In the genomic region with DNA sequence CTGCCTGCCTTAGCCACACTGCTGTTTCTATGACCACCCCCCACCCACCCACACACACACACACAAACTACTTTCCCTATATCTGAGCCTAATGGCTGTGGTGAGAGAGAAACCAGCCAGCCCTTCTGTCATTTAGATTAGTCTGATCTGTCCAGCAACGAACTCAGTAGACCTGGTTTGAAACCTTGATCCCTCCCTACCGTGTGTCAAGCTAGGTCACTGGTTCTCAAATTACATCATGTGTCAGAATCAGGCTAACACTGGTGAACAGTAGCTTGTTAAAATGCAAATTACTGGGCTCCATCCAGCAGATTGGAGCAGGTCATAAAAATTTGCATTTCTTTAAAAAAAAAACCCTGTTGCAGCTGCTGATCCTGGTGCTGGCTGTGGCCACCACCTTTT, we compare ENCODE assay signal across 17 mouse cellular contexts. TPM values are rescaled to one million over a fixed set of nuclear protein-coding genes. Genes with fewer than 3 reads are reported as not detected.
DNase-seq lines count a peak whose midpoint lies in the region; ATAC-seq and TF ChIP-seq lines count a peak whose summit lies in the region.
"Had no signal": no experiment of that assay in that cellular context is flagged by ENCODE, and none has a peak within 500 bp of the region (broad histone marks: within the 10 kb centered on the region; RNA-seq: fewer than 3 reads in every experiment).

No protein-coding gene starts in this region.

- H3K4me3 ChIP-seq in hindbrain, embryonic 13.5 days, result no peak overlapping the region
- no peak overlapping the region for H3K4me3 ChIP-seq in hindbrain, postnatal 0 days (ENCODE audit: low read length)
- H3K4me3 ChIP-seq in midbrain, embryonic 13.5 days (replicated peaks), result no peak overlapping the region
- no peak overlapping the region for H3K4me3 ChIP-seq in midbrain, embryonic 16.5 days (ENCODE audit: low read depth, low read length)
- no peak overlapping the region for H3K4me3 ChIP-seq in forebrain, embryonic 11.5 days (ENCODE audit: low read depth, low read length)
- no peak overlapping the region for H3K4me3 ChIP-seq in thymus, adult 2 months (ENCODE audit: control insufficient read depth, insufficient read depth, low read length)
- H3K4me3 ChIP-seq: heart, adult 2 months; neural tube, embryonic 15.5 days had no signal

- H3K27ac ChIP-seq in hindbrain, embryonic 13.5 days, result peak overlapping the region; percentile 13; the same call in 1 of the 2 replicates
- H3K27ac ChIP-seq in hindbrain, postnatal 0 days, result no peak overlapping the region
- no peak overlapping the region for H3K27ac ChIP-seq in midbrain, embryonic 13.5 days
- H3K27ac ChIP-seq in midbrain, embryonic 16.5 days (ENCODE audit: low read length), result no peak overlapping the region
- no peak overlapping the region for H3K27ac ChIP-seq in forebrain, embryonic 11.5 days (ENCODE audit: low read depth, low read length)
- H3K27ac ChIP-seq in thymus, adult 2 months (ENCODE audit: control insufficient read depth, insufficient read depth, low read length), result no peak overlapping the region
- H3K27ac ChIP-seq: heart, adult 2 months; liver, embryonic 14.5 days; neural tube, embryonic 15.5 days had no signal

- 6% methylated on average over 2 of the region's 2 CpGs for WGBS in hindbrain, embryonic 13.5 days
- 5% methylated on average over 2 of the region's 2 CpGs for WGBS in hindbrain, postnatal 0 days
- WGBS in midbrain, embryonic 13.5 days, result 4% methylated on average over 2 of the region's 2 CpGs
- WGBS in midbrain, embryonic 16.5 days, result 5% methylated on average over 2 of the region's 2 CpGs
- 3% methylated on average over 2 of the region's 2 CpGs for WGBS in forebrain, embryonic 11.5 days
- 15% methylated on average over 2 of the region's 2 CpGs for WGBS in thymus, adult 2 months

- no peak for TF ChIP-seq CTCF in hindbrain, postnatal 0 days (IDR thresholded peaks at IDR 0.05; ENCODE audit: low read depth)
- no peak for TF ChIP-seq CTCF in thymus, adult 2 months (IDR thresholded peaks at IDR 0.05; ENCODE audit: borderline replicate concordance, control insufficient read depth, extremely low read depth, insufficient read depth, low read length, poor library complexity)

- ATAC-seq in hindbrain, embryonic 13.5 days (ENCODE audit: low FRiP score), result no peak
- no peak for ATAC-seq in hindbrain, postnatal 0 days
- ATAC-seq in midbrain, embryonic 13.5 days, result 0 out of 2 replicates have a peak, but pooled peaks have one; percentile 24
- no peak for ATAC-seq in midbrain, embryonic 16.5 days
- 0 out of 2 replicates have a peak, but pooled peaks have one; percentile 49 for ATAC-seq in forebrain, embryonic 11.5 days (replicated peaks; ENCODE audit: low FRiP score)
- ATAC-seq: intestine, embryonic 16.5 days had no signal

- peaks cover 32% of the 10 kb centered on the region for H3K4me1 ChIP-seq in hindbrain, embryonic 13.5 days (replicated peaks)
- H3K4me1 ChIP-seq in hindbrain, postnatal 0 days (ENCODE audit: insufficient read depth, low read length), result no peaks in the 10 kb centered on the region
- peaks cover 23% of the 10 kb centered on the region for H3K4me1 ChIP-seq in midbrain, embryonic 13.5 days (replicated peaks)
- no peaks in the 10 kb centered on the region for H3K4me1 ChIP-seq in midbrain, embryonic 16.5 days (ENCODE audit: control insufficient read depth, insufficient read depth, low read length)
- peaks cover 5% of the 10 kb centered on the region; the same call in 1 of the 2 replicates for H3K4me1 ChIP-seq in forebrain, embryonic 11.5 days (replicated peaks; ENCODE audit: control insufficient read depth, insufficient read depth, low read length)
- H3K4me1 ChIP-seq in thymus, adult 2 months (replicated peaks; ENCODE audit: control insufficient read depth, insufficient read depth, low read length), result no peaks in the 10 kb centered on the region

- TF ChIP-seq POLR2A in thymus, adult 2 months (IDR thresholded peaks at IDR 0.05; ENCODE audit: control insufficient read depth, extremely low read depth, insufficient read depth, low read length, poor library complexity), result no peak

- H3K9me3 ChIP-seq in hindbrain, embryonic 13.5 days, result no peaks in the 10 kb centered on the region
- no peaks in the 10 kb centered on the region for H3K9me3 ChIP-seq in hindbrain, postnatal 0 days (ENCODE audit: low read length)
- H3K9me3 ChIP-seq in midbrain, embryonic 13.5 days, result no peaks in the 10 kb centered on the region
- no peaks in the 10 kb centered on the region for H3K9me3 ChIP-seq in midbrain, embryonic 16.5 days (replicated peaks; ENCODE audit: control insufficient read depth, low read length, poor library complexity, severe bottlenecking)
- no peaks in the 10 kb centered on the region for H3K9me3 ChIP-seq in forebrain, embryonic 11.5 days (ENCODE audit: control insufficient read depth, low read length)
- H3K9me3 ChIP-seq: neural tube, embryonic 15.5 days had no signal

- H3K36me3 ChIP-seq in hindbrain, embryonic 13.5 days, result no peaks in the 10 kb centered on the region
- H3K36me3 ChIP-seq in hindbrain, postnatal 0 days (ENCODE audit: insufficient read depth, low read length), result no peaks in the 10 kb centered on the region
- no peaks in the 10 kb centered on the region for H3K36me3 ChIP-seq in midbrain, embryonic 13.5 days
- no peaks in the 10 kb centered on the region for H3K36me3 ChIP-seq in midbrain, embryonic 16.5 days (ENCODE audit: control insufficient read depth, insufficient read depth, low read length)
- no peaks in the 10 kb centered on the region for H3K36me3 ChIP-seq in forebrain, embryonic 11.5 days (ENCODE audit: control insufficient read depth, insufficient read depth, low read length)
- H3K36me3 ChIP-seq in thymus, adult 2 months (ENCODE audit: control insufficient read depth, insufficient read depth, low read length), result no peaks in the 10 kb centered on the region
- H3K36me3 ChIP-seq: neural tube, embryonic 15.5 days had no signal

- DNase-seq in hindbrain, postnatal 0 days (ENCODE audit: low spot score), result no peak
- DNase-seq in forebrain, embryonic 11.5 days (ENCODE audit: low spot score), result no peak
- no peak for DNase-seq in frontal cortex, adult 2 months (ENCODE audit: extremely low spot score in 1 of 2, low spot score in 1 of 2)
- no peak for DNase-seq in ovary, postnatal 10 days (ENCODE audit: low spot score)
- no peak for DNase-seq in thymus, adult 2 months
- DNase-seq: cerebellum, adult 2 months; heart, adult 2 months; left cerebral cortex, postnatal 4 days; lung, postnatal 10 days had no signal

- no peak overlapping the region for H3K4me2 ChIP-seq in hindbrain, embryonic 13.5 days
- no peak overlapping the region for H3K4me2 ChIP-seq in hindbrain, postnatal 0 days (ENCODE audit: low read depth, low read length)
- H3K4me2 ChIP-seq in midbrain, embryonic 13.5 days (replicated peaks), result no peak overlapping the region
- no peak overlapping the region for H3K4me2 ChIP-seq in midbrain, embryonic 16.5 days (ENCODE audit: low read length)
- no peak overlapping the region for H3K4me2 ChIP-seq in forebrain, embryonic 11.5 days (ENCODE audit: low read depth, low read length, severe bottlenecking)
- H3K4me2 ChIP-seq: neural tube, embryonic 15.5 days had no signal

- no peaks in the 10 kb centered on the region for H3K27me3 ChIP-seq in hindbrain, embryonic 13.5 days
- no peaks in the 10 kb centered on the region for H3K27me3 ChIP-seq in hindbrain, postnatal 0 days (ENCODE audit: insufficient read depth, low read length)
- H3K27me3 ChIP-seq in midbrain, embryonic 13.5 days, result no peaks in the 10 kb centered on the region
- no peaks in the 10 kb centered on the region for H3K27me3 ChIP-seq in midbrain, embryonic 16.5 days (ENCODE audit: control insufficient read depth, insufficient read depth, low read depth, low read length)
- no peaks in the 10 kb centered on the region for H3K27me3 ChIP-seq in forebrain, embryonic 11.5 days (ENCODE audit: control insufficient read depth, insufficient read depth, low read length)
- H3K27me3 ChIP-seq in thymus, adult 2 months (ENCODE audit: control insufficient read depth, insufficient read depth, low read length), result no peaks in the 10 kb centered on the region
- H3K27me3 ChIP-seq: neural tube, embryonic 15.5 days had no signal

- no peak overlapping the region for H3K9ac ChIP-seq in hindbrain, embryonic 13.5 days
- no peak overlapping the region for H3K9ac ChIP-seq in hindbrain, postnatal 0 days (replicated peaks; ENCODE audit: low read length)
- no peak overlapping the region for H3K9ac ChIP-seq in midbrain, embryonic 13.5 days (replicated peaks)
- no peak overlapping the region for H3K9ac ChIP-seq in midbrain, embryonic 16.5 days (ENCODE audit: low read depth, low read length)
- H3K9ac ChIP-seq in forebrain, embryonic 11.5 days (ENCODE audit: low read length), result no peak overlapping the region
- H3K9ac ChIP-seq: liver, embryonic 14.5 days; neural tube, embryonic 15.5 days had no signal

RNA-seq across cellular contexts. Expression of a gene that starts 43.3 kb away (rescaled TPM):
- polyA plus RNA-seq in hindbrain, embryonic 13.5 days (2015; fragmentation: Nextera tagmentation; extraction: Ambion mirVana), result 16.9 and 21.6 TPM in 2 replicates
- 318 and 326 TPM in 2 replicates for total RNA-seq in hindbrain, postnatal 0 days (2014; rRNA removed)
- 46.4 TPM in 2 replicates for polyA plus RNA-seq in hindbrain, postnatal 0 days (2015; fragmentation: Nextera tagmentation; extraction: Ambion mirVana)
- polyA plus RNA-seq in midbrain, embryonic 13.5 days (2015; fragmentation: Nextera tagmentation; extraction: Ambion mirVana), result 11.3 and 19.3 TPM in 2 replicates
- 19.6 and 26.6 TPM in 2 replicates for polyA plus RNA-seq in midbrain, embryonic 16.5 days (2015; fragmentation: Nextera tagmentation; extraction: Ambion mirVana)
- 0.86 and 1.3 TPM in 2 replicates for polyA plus RNA-seq in forebrain, embryonic 11.5 days (2014; fragmentation: Nextera tagmentation; extraction: Ambion mirVana)
- 61.1 and 72.3 TPM in 2 replicates for polyA plus RNA-seq in frontal cortex, adult 2 months (2012; rRNA removed)
- 0.11 and 0.36 TPM in 2 replicates for polyA plus RNA-seq in thymus, adult 2 months (2012; rRNA removed)
- total RNA-seq: gastrocnemius, adult 8-10 months; heart, adult 2 months had no signal
- polyA plus RNA-seq: heart, postnatal 0 days had no signal

Comparison
In these comparisons a context has a peak if more than half of its experiments do, and no peak if none do; other contexts are left out.
1. ATAC-seq: peak in midbrain, embryonic 13.5 days (single experiment) and forebrain, embryonic 11.5 days (single experiment); none in hindbrain, embryonic 13.5 days (single experiment), hindbrain, postnatal 0 days (single experiment) and midbrain, embryonic 16.5 days (single experiment).